Mouse (Mus musculus): Measurements from ENCODE around the gene Nol12.

DNA sequence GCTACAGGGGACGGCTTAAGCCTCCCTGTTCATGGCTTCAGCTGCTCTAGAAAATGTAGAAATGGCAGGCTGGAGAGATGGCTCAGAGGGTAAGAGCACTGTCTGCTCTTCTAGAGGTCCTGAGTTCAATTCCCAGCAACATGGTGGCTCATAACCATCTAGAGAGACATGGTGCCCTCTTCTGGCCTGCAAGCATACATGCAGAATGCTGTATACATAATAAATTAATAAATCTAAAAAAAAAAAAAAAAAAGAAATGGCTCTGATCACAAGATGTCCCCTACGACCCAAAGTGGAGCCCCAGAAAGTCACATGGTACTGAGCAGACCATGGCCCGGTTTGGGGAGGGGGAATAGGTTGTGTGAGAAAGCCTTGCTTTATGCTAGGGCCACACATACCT lies 20.9 kb downstream of the Nol12 start:
- TF ChIP-seq GATA1 (IDR thresholded peaks at IDR 0.05; ENCODE audit: borderline replicate concordance, low read length) (no peak), TAL1 (conservative IDR thresholded peaks at IDR 0.05; ENCODE audit: low read depth, low read length) (no peak)

Measured in G1E (cell line).